Mouse (Mus musculus): Measurements from ENCODE around the gene Lrmda. TPM values are rescaled to one million over a fixed set of nuclear protein-coding genes. Genes with fewer than 3 reads are reported as not detected.

Lrmda gene
- polyA plus RNA-seq, 1 experiment = 0.65 TPM

DNA sequence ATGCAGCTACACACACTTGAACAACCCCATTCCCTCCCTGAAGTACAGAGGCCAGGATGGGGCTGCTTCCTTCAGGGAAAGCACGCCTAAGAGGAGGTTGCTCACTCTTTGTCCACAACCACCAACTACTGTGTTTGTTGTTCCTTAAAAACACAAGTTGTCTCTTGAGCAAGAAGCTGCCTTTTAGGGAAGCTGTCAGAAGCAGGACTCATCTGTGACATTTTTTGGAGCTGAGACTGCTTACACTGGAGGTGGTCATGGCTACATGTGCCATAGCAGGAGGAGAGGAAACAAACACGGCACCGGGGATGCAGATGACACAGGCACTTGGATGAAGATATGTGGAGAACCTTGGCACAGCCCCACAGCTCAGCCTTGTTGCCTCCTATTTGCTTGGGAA, 65.9 kb downstream of the Lrmda start:
- H3K4me1 ChIP-seq (ENCODE audit: control insufficient read depth, insufficient read depth, low read length) = no peaks in the 10 kb centered on the region
- no peak overlapping the region for H3K4me3 ChIP-seq (ENCODE audit: insufficient read depth, low read length)
- TF ChIP-seq POLR2A (IDR thresholded peaks at IDR 0.05; ENCODE audit: extremely low read depth, insufficient read depth, low read length) (no peak), CTCF (IDR thresholded peaks at IDR 0.05; ENCODE audit: extremely low read depth, insufficient read depth, low read length) (no peak)
- H3K27ac ChIP-seq (ENCODE audit: insufficient read depth, low read length) = no peak overlapping the region

- no peak for TF ChIP-seq CTCF (IDR thresholded peaks at IDR 0.05; ENCODE audit: extremely low read depth, insufficient read depth, low read length)
- TF ChIP-seq POLR2A (IDR thresholded peaks at IDR 0.05; ENCODE audit: extremely low read depth, insufficient read depth, low read length) = no peak
- no peak overlapping the region for H3K4me3 ChIP-seq (ENCODE audit: insufficient read depth, low read length)
- H3K27ac ChIP-seq (ENCODE audit: insufficient read depth, low read length) = no peak overlapping the region
- H3K4me1 ChIP-seq (ENCODE audit: control insufficient read depth, insufficient read depth, low read length) = no peaks in the 10 kb centered on the region
Measured at GRCm38 (mm10) chr14:22088604-22089003, 69.1 kb downstream of the Lrmda start.

GRCm38 (mm10) chr14:22089331-22089730, 69.8 kb downstream of the Lrmda start:
- no peak overlapping the region for H3K27ac ChIP-seq (ENCODE audit: insufficient read depth, low read length)
- H3K4me3 ChIP-seq (ENCODE audit: insufficient read depth, low read length) = no peak overlapping the region
- TF ChIP-seq POLR2A (IDR thresholded peaks at IDR 0.05; ENCODE audit: extremely low read depth, insufficient read depth, low read length) (no peak), CTCF (IDR thresholded peaks at IDR 0.05; ENCODE audit: extremely low read depth, insufficient read depth, low read length) (no peak)
- no peaks in the 10 kb centered on the region for H3K4me1 ChIP-seq (ENCODE audit: control insufficient read depth, insufficient read depth, low read length)

DNA sequence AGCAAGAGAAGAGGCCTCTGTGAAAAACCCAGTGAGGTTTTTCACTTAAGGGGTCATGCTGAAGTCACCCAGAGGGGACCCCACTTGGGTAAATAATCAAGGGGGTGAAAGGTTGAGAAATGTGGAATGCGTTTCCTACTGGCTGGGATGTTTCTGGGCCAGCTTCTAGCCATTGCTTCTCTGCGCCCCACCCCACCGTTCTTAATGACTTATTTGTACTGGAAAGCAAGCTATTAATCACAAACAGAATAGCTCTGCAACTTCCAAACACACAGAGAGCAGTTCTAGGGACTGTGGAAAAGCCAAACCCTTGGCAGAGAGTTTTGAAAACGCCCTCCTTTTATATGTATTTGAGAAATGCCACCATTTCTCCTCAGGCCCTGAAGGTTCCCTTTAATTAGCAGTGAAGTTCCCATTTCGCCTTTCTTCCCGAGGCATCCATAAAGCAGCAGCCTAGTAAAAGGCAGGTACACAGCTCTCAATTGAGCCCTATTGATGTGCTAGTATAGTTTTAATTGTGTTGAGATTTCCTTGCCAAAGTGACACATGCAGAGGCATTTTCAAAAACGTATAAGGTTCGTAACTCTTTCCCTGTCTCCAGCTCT, 70.5 kb downstream of the Lrmda start:
- no peak overlapping the region for H3K27ac ChIP-seq (ENCODE audit: insufficient read depth, low read length)
- H3K4me1 ChIP-seq (ENCODE audit: control insufficient read depth, insufficient read depth, low read length) = no peaks in the 10 kb centered on the region
- TF ChIP-seq CTCF (IDR thresholded peaks at IDR 0.05; ENCODE audit: extremely low read depth, insufficient read depth, low read length) (no peak), POLR2A (IDR thresholded peaks at IDR 0.05; ENCODE audit: extremely low read depth, insufficient read depth, low read length) (no peak)
- H3K4me3 ChIP-seq (ENCODE audit: insufficient read depth, low read length) = no peak overlapping the region

DNA sequence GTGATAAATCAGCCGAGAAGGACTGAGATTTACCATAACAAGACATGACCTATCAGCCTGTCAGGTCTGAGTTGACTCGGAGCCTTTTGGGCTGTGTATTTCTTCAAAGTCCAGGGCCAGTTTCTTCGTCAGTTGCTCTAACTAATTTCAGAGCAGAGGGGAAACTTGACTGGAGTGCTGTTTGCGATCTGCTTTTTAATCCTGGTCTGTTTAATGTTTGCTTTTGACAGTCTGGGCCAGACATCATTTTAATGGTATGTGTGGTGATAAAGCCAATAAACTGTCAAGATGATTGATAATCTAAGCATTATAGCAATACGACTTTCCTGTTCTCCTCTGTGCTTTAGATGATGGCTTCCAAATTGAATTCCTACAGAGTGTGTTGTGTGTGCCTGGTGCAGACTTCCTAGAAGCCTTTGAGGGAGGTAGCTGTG, 71.3 kb downstream of the Lrmda start:
- H3K4me1 ChIP-seq (ENCODE audit: control insufficient read depth, insufficient read depth, low read length) = no peaks in the 10 kb centered on the region
- H3K27ac ChIP-seq (ENCODE audit: insufficient read depth, low read length) = no peak overlapping the region
- H3K4me3 ChIP-seq (ENCODE audit: insufficient read depth, low read length) = no peak overlapping the region
- no peak for TF ChIP-seq CTCF (IDR thresholded peaks at IDR 0.05; ENCODE audit: extremely low read depth, insufficient read depth, low read length)
- no peak for TF ChIP-seq POLR2A (IDR thresholded peaks at IDR 0.05; ENCODE audit: extremely low read depth, insufficient read depth, low read length)

DNA sequence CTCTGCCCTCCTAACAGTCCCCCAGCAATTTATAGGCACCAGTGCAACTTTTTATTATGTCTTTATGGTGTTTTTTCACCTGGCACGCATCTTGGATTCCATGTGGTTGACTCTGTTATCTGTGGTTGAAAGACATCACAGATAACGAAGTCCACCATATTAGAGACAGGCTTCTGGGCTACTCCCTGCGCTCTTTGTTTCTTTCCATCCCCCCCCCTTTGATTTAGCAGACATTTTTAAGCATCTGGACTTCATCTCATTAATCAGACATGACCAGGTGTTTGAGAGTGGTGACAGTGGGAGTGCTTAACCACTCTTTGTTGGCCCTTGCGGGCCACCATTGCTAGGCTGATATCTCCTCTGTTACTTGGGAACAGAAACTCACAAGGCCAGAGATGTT, 71.8 kb downstream of the Lrmda start:
- Histone ChIP-seq H3K4me3 (ENCODE audit: insufficient read depth, low read length) (no peak overlapping the region), H3K4me1 (ENCODE audit: control insufficient read depth, insufficient read depth, low read length) (no peaks in the 10 kb centered on the region), H3K27ac (ENCODE audit: insufficient read depth, low read length) (no peak overlapping the region)
- no peak for TF ChIP-seq CTCF (IDR thresholded peaks at IDR 0.05; ENCODE audit: extremely low read depth, insufficient read depth, low read length)
- TF ChIP-seq POLR2A (IDR thresholded peaks at IDR 0.05; ENCODE audit: extremely low read depth, insufficient read depth, low read length) = no peak

GRCm38 (mm10) chr14:22093124-22093523, 73.6 kb downstream of the Lrmda start:
- TF ChIP-seq CTCF (IDR thresholded peaks at IDR 0.05; ENCODE audit: extremely low read depth, insufficient read depth, low read length) (no peak), POLR2A (IDR thresholded peaks at IDR 0.05; ENCODE audit: extremely low read depth, insufficient read depth, low read length) (no peak)
- H3K27ac ChIP-seq (ENCODE audit: insufficient read depth, low read length) = no peak overlapping the region
- H3K4me1 ChIP-seq (ENCODE audit: control insufficient read depth, insufficient read depth, low read length) = no peaks in the 10 kb centered on the region
- H3K4me3 ChIP-seq (ENCODE audit: insufficient read depth, low read length) = no peak overlapping the region

DNA sequence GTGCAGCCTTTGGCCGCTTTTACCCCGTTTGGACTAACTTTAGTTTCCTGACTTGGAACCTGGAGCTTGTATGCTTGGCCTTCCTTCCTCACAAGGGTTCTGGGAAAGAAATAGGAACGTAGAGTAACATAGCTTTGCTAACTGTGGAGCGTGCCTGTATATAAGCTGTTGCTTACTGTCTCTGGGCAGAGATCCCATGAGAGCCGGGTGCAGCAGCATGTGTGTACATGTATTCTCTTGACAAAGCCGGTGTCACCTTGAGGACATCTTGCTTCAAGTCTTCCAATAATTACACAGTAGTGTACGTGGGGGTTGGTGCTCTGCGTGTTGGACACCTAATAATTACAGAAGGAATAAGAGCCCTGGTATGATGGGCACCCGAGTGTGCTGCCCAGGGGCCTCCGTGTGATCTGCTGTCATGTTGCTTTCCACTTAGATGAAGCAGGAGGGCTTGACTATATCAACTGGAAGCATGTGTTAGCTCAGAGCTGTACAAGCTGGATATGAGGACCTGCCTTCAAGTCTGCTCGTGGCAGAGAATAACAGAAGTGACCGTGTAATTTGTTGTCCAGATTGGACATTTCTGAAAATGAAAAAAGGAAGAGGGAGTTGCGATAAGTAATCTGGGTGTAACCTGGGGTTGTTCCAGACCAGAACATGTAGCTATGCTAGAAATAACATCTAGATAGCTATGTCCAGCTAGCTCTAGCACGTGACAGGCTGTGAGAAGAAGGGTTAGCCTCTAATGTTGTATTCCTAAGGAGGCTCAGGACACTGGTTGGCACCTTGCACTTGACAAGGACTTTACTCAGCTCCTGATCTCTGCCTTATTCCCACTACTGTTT, 82.7 kb downstream of the Lrmda start:
- TF ChIP-seq CTCF (IDR thresholded peaks at IDR 0.05; ENCODE audit: extremely low read depth, insufficient read depth, low read length) (no peak), POLR2A (IDR thresholded peaks at IDR 0.05; ENCODE audit: extremely low read depth, insufficient read depth, low read length) (no peak)
- H3K27ac ChIP-seq (ENCODE audit: insufficient read depth, low read length) = no peak overlapping the region
- H3K4me1 ChIP-seq (ENCODE audit: control insufficient read depth, insufficient read depth, low read length) = no peaks in the 10 kb centered on the region
- H3K4me3 ChIP-seq (ENCODE audit: insufficient read depth, low read length) = no peak overlapping the region

GRCm38 (mm10) chr14:22105855-22106254, 86.3 kb downstream of the Lrmda start:
- Histone ChIP-seq H3K4me1 (ENCODE audit: control insufficient read depth, insufficient read depth, low read length) (no peaks in the 10 kb centered on the region), H3K27ac (ENCODE audit: insufficient read depth, low read length) (no peak overlapping the region), H3K4me3 (ENCODE audit: insufficient read depth, low read length) (no peak overlapping the region)
- TF ChIP-seq CTCF (IDR thresholded peaks at IDR 0.05; ENCODE audit: extremely low read depth, insufficient read depth, low read length) (no peak), POLR2A (IDR thresholded peaks at IDR 0.05; ENCODE audit: extremely low read depth, insufficient read depth, low read length) (no peak)

DNA sequence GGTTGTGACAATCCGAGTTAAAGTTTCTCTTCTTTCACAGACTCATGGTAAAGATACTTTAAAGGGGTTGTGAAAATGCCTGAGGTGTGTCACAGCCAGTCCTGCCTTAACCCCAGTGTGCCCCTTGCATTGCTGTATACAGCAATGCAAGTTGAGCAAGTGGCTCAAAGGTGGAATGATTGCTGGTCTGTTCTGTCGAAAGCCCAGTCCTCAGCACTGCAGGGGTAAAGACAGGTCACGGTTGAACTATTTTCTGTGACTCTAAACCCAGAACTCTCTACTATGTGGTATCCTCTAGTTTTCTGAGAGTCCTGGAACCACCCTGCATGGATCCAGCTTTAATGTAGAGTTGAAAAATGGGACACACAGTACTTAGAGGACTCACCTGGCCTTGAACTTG, 87.3 kb downstream of the Lrmda start:
- TF ChIP-seq CTCF (IDR thresholded peaks at IDR 0.05; ENCODE audit: extremely low read depth, insufficient read depth, low read length) = no peak
- TF ChIP-seq POLR2A (IDR thresholded peaks at IDR 0.05; ENCODE audit: extremely low read depth, insufficient read depth, low read length) = no peak
- H3K27ac ChIP-seq (ENCODE audit: insufficient read depth, low read length) = no peak overlapping the region

More for the DNA sequence above, 87.3 kb downstream of the Lrmda start:
- Histone ChIP-seq H3K4me3 (ENCODE audit: insufficient read depth, low read length) (no peak overlapping the region), H3K4me1 (ENCODE audit: control insufficient read depth, insufficient read depth, low read length) (no peaks in the 10 kb centered on the region)
